Comparison of ENCODE assay signal across 7 mouse cellular contexts in the genomic region with DNA sequence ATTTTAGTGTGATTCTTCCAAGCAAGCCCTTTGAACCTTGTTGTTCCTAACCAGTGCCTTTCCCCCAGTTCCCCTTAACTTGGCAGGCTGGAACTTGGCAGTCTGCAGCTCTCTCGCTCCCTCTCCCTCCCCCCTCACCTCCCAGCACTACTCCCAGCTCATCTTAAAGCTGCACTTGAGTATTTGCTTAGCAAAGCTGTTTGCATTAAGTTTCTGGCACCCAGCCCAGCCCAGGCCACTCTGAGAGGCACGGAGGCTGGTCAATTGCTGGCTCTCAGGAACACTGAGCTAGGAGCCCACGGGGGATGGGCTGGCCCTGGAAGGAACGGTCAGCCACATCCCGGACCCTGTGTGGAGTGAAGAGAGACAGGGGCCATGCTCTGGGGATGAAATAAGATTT.
A peak's percentile ranks its signal among the peaks of the same experiment; 100 is the strongest.
DNase-seq lines count a peak whose midpoint lies in the region; ATAC-seq and TF ChIP-seq lines count a peak whose summit lies in the region.

No protein-coding gene starts in this region.

- H3ac ChIP-seq in myocyte (ENCODE audit: control insufficient read depth, insufficient read length), result no peak overlapping the region

- no peak overlapping the region for H3K9ac ChIP-seq in hindbrain, embryonic 15.5 days

- no peak overlapping the region for H3K4me2 ChIP-seq in hindbrain, embryonic 15.5 days
- peak overlapping the region; percentile 32 for H3K4me2 ChIP-seq in myocyte (ENCODE audit: low read depth)

- peak overlapping the region; percentile 51; the same call in 1 of the 2 replicates for H3K27ac ChIP-seq in forebrain, embryonic 10.5 days
- peak overlapping the region; percentile 70 for H3K27ac ChIP-seq in hindbrain, embryonic 15.5 days (replicated peaks)

- ATAC-seq in hindbrain, embryonic 15.5 days (ENCODE audit: low FRiP score, low read depth), result peak; percentile 77
- no peak for ATAC-seq in megakaryocyte-erythroid progenitor cell, adult 5-6 weeks (replicated peaks; ENCODE audit: low FRiP score, low TSS enrichment, poor library complexity, severe bottlenecking)

- H3K4me3 ChIP-seq in forebrain, embryonic 10.5 days, result no peak overlapping the region
- no peak overlapping the region for H3K4me3 ChIP-seq in hindbrain, embryonic 15.5 days
- H3K4me3 ChIP-seq in myocyte, result no peak overlapping the region

- 72% methylated on average over 5 of the region's 5 CpGs for WGBS in forebrain, embryonic 10.5 days
- 30% methylated on average over 5 of the region's 5 CpGs for WGBS in hindbrain, embryonic 15.5 days

- no peak for TF ChIP-seq POLR2A in myocyte (IDR thresholded peaks at IDR 0.05; ENCODE audit: insufficient read length, low read depth)

- peak; percentile 44 for DNase-seq in right cerebral cortex, postnatal 25 days
- DNase-seq in right cerebral cortex, postnatal 36 days (ENCODE audit: low spot score in 2 of 2), result no peak
- DNase-seq in forebrain, embryonic 10.5 days (ENCODE audit: extremely low spot score, low spot score), result no peak
- DNase-seq in liver, result peak; percentile 71

- H3K36me3 ChIP-seq in forebrain, embryonic 10.5 days (replicated peaks), result peaks cover 9% of the 10 kb centered on the region
- H3K36me3 ChIP-seq in hindbrain, embryonic 15.5 days, result peaks cover 11% of the 10 kb centered on the region; the same call in 1 of the 2 replicates
- H3K36me3 ChIP-seq in myocyte (ENCODE audit: control insufficient read depth, insufficient read depth), result no peaks in the 10 kb centered on the region

- H3K27me3 ChIP-seq in forebrain, embryonic 10.5 days (ENCODE audit: poor library complexity, severe bottlenecking), result no peaks in the 10 kb centered on the region
- H3K27me3 ChIP-seq in hindbrain, embryonic 15.5 days, result no peaks in the 10 kb centered on the region
- H3K27me3 ChIP-seq in myocyte (ENCODE audit: control insufficient read depth, insufficient read depth, insufficient read length), result no peaks in the 10 kb centered on the region

- H3K79me2 ChIP-seq in myocyte (ENCODE audit: control insufficient read depth, insufficient read depth), result no peaks in the 10 kb centered on the region

- no peaks in the 10 kb centered on the region for H3K9me3 ChIP-seq in forebrain, embryonic 10.5 days
- H3K9me3 ChIP-seq in hindbrain, embryonic 15.5 days, result no peaks in the 10 kb centered on the region

- peaks cover 21% of the 10 kb centered on the region for H3K4me1 ChIP-seq in forebrain, embryonic 10.5 days
- peaks cover 18% of the 10 kb centered on the region for H3K4me1 ChIP-seq in hindbrain, embryonic 15.5 days (replicated peaks)

TF ChIP-seq in myocyte, 11 proteins besides CTCF, POLR2A, EP300 and RAD21:
- no peak for TF ChIP-seq TCF3 (IDR thresholded peaks at IDR 0.05; ENCODE audit: insufficient read length, low read depth)
- no peak for TF ChIP-seq CEBPB (IDR thresholded peaks at IDR 0.05; ENCODE audit: insufficient read depth, poor library complexity, severe bottlenecking)
- no peak for TF ChIP-seq MYOD1 (IDR thresholded peaks at IDR 0.05; ENCODE audit: control insufficient read depth in 1 of 3, insufficient read length in 2 of 3, low read depth in 2 of 3)
- no peak for TF ChIP-seq USF1 (IDR thresholded peaks at IDR 0.05; ENCODE audit: low read depth)
- no peak for TF ChIP-seq MYOG (IDR thresholded peaks at IDR 0.05; ENCODE audit: control insufficient read depth in 1 of 3, insufficient read depth in 1 of 3, insufficient read length in 2 of 3, low read depth in 2 of 3)

Comparison
In these comparisons a context has a peak if more than half of its experiments do, and no peak if none do; other contexts are left out.
1. DNase-seq: peak in right cerebral cortex, postnatal 25 days (single experiment) and liver (single experiment); none in right cerebral cortex, postnatal 36 days (0 of 2) and forebrain, embryonic 10.5 days (single experiment).